Mouse (Mus musculus) C2C12 (cell line): ENCODE measurements around the gene Def8.

Experiments used
- CTCF ChIP-seq: IDR thresholded peaks from one replicate; pipeline ENCODE4 v1.5.1; 2011; ENCODE audit not compliant: control insufficient read depth, insufficient read depth, insufficient read length
- MAX ChIP-seq: IDR thresholded peaks from one replicate; pipeline ENCODE4 v1.6.1; 2011; ENCODE audit warnings: mild to moderate bottlenecking, control low read depth
- MYOD1 ChIP-seq: IDR thresholded peaks from one replicate; pipeline ENCODE4 v1.6.1; 2011; ENCODE audit warnings: low read depth; ENCODE audit not compliant: control insufficient read depth, insufficient read length
- MYOG ChIP-seq: IDR thresholded peaks from one replicate; pipeline ENCODE4 v1.6.1; 2011; ENCODE audit not compliant: control insufficient read depth, insufficient read length; ENCODE audit errors: extremely low read depth
- USF1 ChIP-seq: IDR thresholded peaks from one replicate; pipeline ENCODE4 v1.6.1; 2011; ENCODE audit warnings: low read depth, mild to moderate bottlenecking, control low read depth, moderate library complexity

DNA sequence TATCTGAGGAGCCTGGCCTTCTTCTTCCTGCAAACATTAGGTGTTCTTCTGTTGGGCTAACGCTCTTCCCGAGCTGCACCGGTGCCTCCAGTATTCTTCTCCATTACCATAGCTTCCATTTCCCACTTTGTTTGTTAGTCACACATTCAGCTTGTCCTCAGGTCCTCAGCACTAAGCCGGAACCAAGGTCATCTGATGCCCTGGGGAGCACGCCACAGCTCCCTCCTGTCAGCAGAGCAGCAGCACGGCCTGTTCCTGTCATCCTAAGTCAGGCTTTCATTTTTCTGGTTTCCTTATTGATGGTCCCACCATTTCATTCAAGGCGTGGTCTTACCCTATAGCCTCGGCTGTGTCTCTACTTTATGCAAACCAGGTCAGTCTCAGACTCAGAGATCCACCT lies 35.5 kb upstream of the Def8 start:
- TF ChIP-seq CTCF (no peak), MAX (no peak), MYOG (no peak), USF1 (no peak), MYOD1 (no peak)
